Mouse (Mus musculus) macrophage (primary cell): ENCODE measurements around the gene Gm42906. TPM values are rescaled to one million over a fixed set of nuclear protein-coding genes. Genes with fewer than 3 reads are reported as not detected.

Experiments used
- H3K27ac ChIP-seq: fragments of 350-480 bp; formaldehyde crosslinking; 2 replicates; pipeline ENCODE4 v1.9.0; 2021
- H3K36me3 ChIP-seq: fragments of 350-480 bp; formaldehyde crosslinking; 2 replicates; pipeline ENCODE4 v1.9.0; 2021; ENCODE audit errors: inconsistent target
- H3K4me3 ChIP-seq: fragments of 350-480 bp; formaldehyde crosslinking; 2 replicates; pipeline ENCODE4 v1.9.0; 2021; ENCODE audit errors: inconsistent target
- H3K79me2 ChIP-seq: fragments of 350-480 bp; formaldehyde crosslinking; 2 replicates; pipeline ENCODE4 v1.9.0; 2021; ENCODE audit errors: inconsistent target
- WGBS: methylation state at CpG from one replicate; pipeline ENCODE4 v1.1.7; 2026; ENCODE audit warnings: inconsistent platforms; ENCODE audit not compliant: missing documents; 5-methylcytosine and 5-hydroxymethylcytosine counted together
- polyA plus RNA-seq: library from polyadenylated mRNA; stranded (reverse); fragments of 250-400 nt; gene quantifications from 3 replicates; pipeline ENCODE4 v1.2.4, GENCODE M21; 2018; ENCODE audit warnings: inconsistent platforms

Gm42906 gene
- polyA plus RNA-seq, 1 experiment from 2014 or later, result not detected

GRCm38 (mm10) chr5:151185286-151185856 is 242.6 kb downstream of the Gm42906 start:
- 84% methylated on average over 8 of the region's 8 CpGs for WGBS
- Histone ChIP-seq H3K36me3 (no peaks in the 10 kb centered on the region), H3K4me3 (no peak overlapping the region), H3K79me2 (no peaks in the 10 kb centered on the region), H3K27ac (no peak overlapping the region)

GRCm38 (mm10) chr5:151183656-151184240 is 244.2 kb downstream of the Gm42906 start:
- no peak overlapping the region for H3K27ac ChIP-seq
- no peak overlapping the region for H3K4me3 ChIP-seq
- no peaks in the 10 kb centered on the region for H3K36me3 ChIP-seq
- 64% methylated on average over 11 of the region's 11 CpGs for WGBS
- no peaks in the 10 kb centered on the region for H3K79me2 ChIP-seq

- Histone ChIP-seq H3K79me2 (no peaks in the 10 kb centered on the region), H3K27ac (no peak overlapping the region), H3K4me3 (no peak overlapping the region), H3K36me3 (no peaks in the 10 kb centered on the region)
- 93% methylated on average over 8 of the region's 8 CpGs for WGBS
Observed at GRCm38 (mm10) chr5:151181288-151181687, 246.7 kb downstream of the Gm42906 start.

GRCm38 (mm10) chr5:151180176-151180785 is 247.7 kb downstream of the Gm42906 start:
- WGBS, result 94% methylated on average over 9 of the region's 9 CpGs
- Histone ChIP-seq H3K79me2 (no peaks in the 10 kb centered on the region), H3K27ac (no peak overlapping the region), H3K36me3 (no peaks in the 10 kb centered on the region), H3K4me3 (no peak overlapping the region)

GRCm38 (mm10) chr5:151177171-151177570 is 250.8 kb downstream of the Gm42906 start:
- H3K27ac ChIP-seq, result no peak overlapping the region
- 92% methylated on average over 3 of the region's 3 CpGs for WGBS
- no peaks in the 10 kb centered on the region for H3K36me3 ChIP-seq
- H3K4me3 ChIP-seq, result no peak overlapping the region
- no peaks in the 10 kb centered on the region for H3K79me2 ChIP-seq

GRCm38 (mm10) chr5:151175897-151176313 is 252.1 kb downstream of the Gm42906 start:
- 69% methylated on average over 4 of the region's 4 CpGs for WGBS
- no peak overlapping the region for H3K27ac ChIP-seq

GRCm38 (mm10) chr5:151174485-151175460 is 253.2 kb downstream of the Gm42906 start:
- WGBS, result 92% methylated on average over 7 of the region's 7 CpGs
- Histone ChIP-seq H3K4me3 (no peak overlapping the region), H3K27ac (no peak overlapping the region), H3K79me2 (no peaks in the 10 kb centered on the region), H3K36me3 (no peaks in the 10 kb centered on the region)

More at GRCm38 (mm10) chr5:151175897-151176313, 252.1 kb downstream of the Gm42906 start:
- H3K4me3 ChIP-seq, result no peak overlapping the region
- no peaks in the 10 kb centered on the region for H3K36me3 ChIP-seq
- H3K79me2 ChIP-seq, result no peaks in the 10 kb centered on the region

GRCm38 (mm10) chr5:151173774-151174173 is 254.2 kb downstream of the Gm42906 start:
- WGBS, result 85% methylated on average over 1 of the region's 1 CpGs
- Histone ChIP-seq H3K79me2 (no peaks in the 10 kb centered on the region), H3K27ac (no peak overlapping the region), H3K4me3 (no peak overlapping the region), H3K36me3 (no peaks in the 10 kb centered on the region)

- H3K36me3 ChIP-seq, result no peaks in the 10 kb centered on the region
- 88% methylated on average over 3 of the region's 3 CpGs for WGBS
- no peak overlapping the region for H3K4me3 ChIP-seq
- no peaks in the 10 kb centered on the region for H3K79me2 ChIP-seq
- H3K27ac ChIP-seq, result no peak overlapping the region
Observed at GRCm38 (mm10) chr5:151170168-151170750, 257.7 kb downstream of the Gm42906 start.

- no peak overlapping the region for H3K4me3 ChIP-seq
- no peaks in the 10 kb centered on the region for H3K79me2 ChIP-seq
- H3K27ac ChIP-seq, result no peak overlapping the region
- H3K36me3 ChIP-seq, result no peaks in the 10 kb centered on the region
- 91% methylated on average over 3 of the region's 3 CpGs for WGBS
Observed at GRCm38 (mm10) chr5:151168191-151168590, 259.8 kb downstream of the Gm42906 start.

GRCm38 (mm10) chr5:151167641-151168040 is 260.3 kb downstream of the Gm42906 start:
- Histone ChIP-seq H3K27ac (no peak overlapping the region), H3K36me3 (no peaks in the 10 kb centered on the region), H3K79me2 (no peaks in the 10 kb centered on the region), H3K4me3 (no peak overlapping the region)
- WGBS, result 79% methylated on average over 6 of the region's 6 CpGs

- Histone ChIP-seq H3K4me3 (no peak overlapping the region), H3K36me3 (no peaks in the 10 kb centered on the region), H3K79me2 (no peaks in the 10 kb centered on the region), H3K27ac (no peak overlapping the region)
- WGBS, result 95% methylated on average over 5 of the region's 5 CpGs
Observed at GRCm38 (mm10) chr5:151166266-151166665, 261.7 kb downstream of the Gm42906 start.

GRCm38 (mm10) chr5:151165381-151166016 is 262.5 kb downstream of the Gm42906 start:
- Histone ChIP-seq H3K27ac (no peak overlapping the region), H3K79me2 (no peaks in the 10 kb centered on the region), H3K4me3 (no peak overlapping the region), H3K36me3 (no peaks in the 10 kb centered on the region)
- WGBS, result 96% methylated on average over 5 of the region's 6 CpGs

GRCm38 (mm10) chr5:151164815-151165214 is 263.1 kb downstream of the Gm42906 start:
- Histone ChIP-seq H3K36me3 (no peaks in the 10 kb centered on the region), H3K4me3 (no peak overlapping the region), H3K79me2 (no peaks in the 10 kb centered on the region), H3K27ac (no peak overlapping the region)
- WGBS, result 88% methylated on average over 4 of the region's 4 CpGs
